Mouse (Mus musculus) neural tube, embryonic 15.5 days (tissue): Measurements from ENCODE around the gene Psmg1. TPM values are rescaled to one million over a fixed set of nuclear protein-coding genes. Genes with fewer than 3 reads are reported as not detected.
A peak's percentile ranks its signal among the peaks of the same experiment; 100 is the strongest.
"Not testable (repeated sequence)": the region's sequence is repeated elsewhere in the genome, so short reads cannot be mapped to it uniquely, and the experiment has no call there.

Experiments used
- ATAC-seq: fragments of 200-750 bp; cut with Nextera tagmentation; 2 replicates; pipeline ENCODE4 v1.8.0; 2017; ENCODE audit warnings: mild to moderate bottlenecking, moderate TSS enrichment, moderate library complexity; ENCODE audit not compliant: low FRiP score
- H3K27ac ChIP-seq: fragments of 300-500 bp; sonication (generic); replicated peaks from 2 replicates; pipeline ENCODE4 v1.5.1; 2015; ENCODE audit warnings: mild to moderate bottlenecking, inconsistent platforms
- H3K27me3 ChIP-seq: fragments of 300-500 bp; sonication (generic); replicated peaks from 2 replicates; pipeline ENCODE4 v1.6.1; 2015; ENCODE audit warnings: inconsistent platforms
- H3K36me3 ChIP-seq: fragments of 300-500 bp; sonication (generic); 2 replicates; pipeline ENCODE4 v1.6.1; 2015; ENCODE audit warnings: inconsistent platforms
- H3K4me1 ChIP-seq: fragments of 300-500 bp; sonication (generic); 2 replicates; pipeline ENCODE4 v1.6.1; 2015; ENCODE audit warnings: inconsistent platforms
- H3K4me2 ChIP-seq: fragments of 300-500 bp; sonication (generic); 2 replicates; pipeline ENCODE4 v1.6.1; 2015; ENCODE audit warnings: inconsistent platforms, mild to moderate bottlenecking, moderate library complexity
- H3K4me3 ChIP-seq: fragments of 300-500 bp; sonication (generic); replicated peaks from 2 replicates; pipeline ENCODE4 v1.5.1; 2015; ENCODE audit warnings: mild to moderate bottlenecking, inconsistent platforms
- H3K9ac ChIP-seq: fragments of 300-500 bp; sonication (generic); replicated peaks from 2 replicates; pipeline ENCODE4 v1.6.1; 2015; ENCODE audit warnings: mild to moderate bottlenecking, inconsistent platforms
- H3K9me3 ChIP-seq: fragments of 300-500 bp; sonication (generic); replicated peaks from 2 replicates; pipeline ENCODE4 v1.6.1; 2016; ENCODE audit warnings: inconsistent platforms
- WGBS: fragments of 180-500 bp; shearing (Covaris S2); methylation state at CpG from one replicate; pipeline ENCODE4 v1.1.7; 2015; ENCODE audit warnings: mixed read lengths; 5-methylcytosine and 5-hydroxymethylcytosine counted together
- polyA plus RNA-seq: library from polyadenylated mRNA; unstranded; fragments of >200 nt; fragmentation: Nextera tagmentation; extraction: Ambion mirVana; gene quantifications from 2 replicates; pipeline ENCODE4 v1.2.1, GENCODE M21; 2015

Gene Psmg1
- polyA plus RNA-seq, result 72.0 and 74.6 TPM in 2 replicates

DNA sequence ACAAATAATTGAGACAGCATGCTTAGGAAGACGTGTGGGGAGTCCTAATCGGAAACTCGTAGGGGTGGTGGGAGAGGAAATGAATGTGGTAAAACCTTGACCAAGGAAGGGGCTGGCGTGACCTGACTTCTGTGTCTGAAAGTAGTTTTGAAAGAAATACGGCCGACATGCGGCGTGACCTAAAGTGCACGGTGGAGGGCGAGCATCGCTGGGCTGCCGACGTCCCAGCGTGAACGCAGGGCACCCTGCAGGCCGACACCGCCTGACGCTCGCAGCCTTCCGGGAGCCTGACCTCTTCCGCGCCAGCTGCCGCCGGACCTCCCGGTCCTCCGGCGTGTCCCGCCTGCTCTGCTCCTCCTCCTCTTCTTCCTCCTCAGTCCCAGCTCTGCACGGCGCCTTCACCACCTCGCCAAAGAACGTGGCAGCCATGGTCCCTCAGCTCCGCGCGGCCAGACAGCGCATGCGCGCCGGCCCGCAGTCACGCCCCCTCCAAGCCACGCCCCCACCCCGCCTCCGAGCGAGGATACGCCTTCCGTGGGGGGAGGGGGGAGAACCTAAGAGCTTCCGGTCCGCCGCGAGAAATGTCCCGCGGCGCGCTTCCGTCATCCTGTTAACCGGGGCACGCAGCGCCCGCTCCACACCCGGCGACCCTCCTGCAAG, at the start of gene Psmg1:
Gene Psmg1, minus strand, starts transcription at position 499 of the 660 bp plus-strand sequence.
- under 1% methylated on average over 55 of the region's 62 CpGs for WGBS
- Histone ChIP-seq H3K27ac (peak within 1 kb of the TSS; percentile 90), H3K27me3 (no peaks in the 10 kb centered on the region), H3K36me3 (peaks cover 28% of the 10 kb centered on the region), H3K9ac (peak within 1 kb of the TSS; percentile 86), H3K9me3 (no peaks in the 10 kb centered on the region), H3K4me3 (peak within 1 kb of the TSS; percentile 89), H3K4me1 (peaks cover 13% of the 10 kb centered on the region), H3K4me2 (peak within 1 kb of the TSS; percentile 72)
- ATAC-seq, result peak; percentile 93

DNA sequence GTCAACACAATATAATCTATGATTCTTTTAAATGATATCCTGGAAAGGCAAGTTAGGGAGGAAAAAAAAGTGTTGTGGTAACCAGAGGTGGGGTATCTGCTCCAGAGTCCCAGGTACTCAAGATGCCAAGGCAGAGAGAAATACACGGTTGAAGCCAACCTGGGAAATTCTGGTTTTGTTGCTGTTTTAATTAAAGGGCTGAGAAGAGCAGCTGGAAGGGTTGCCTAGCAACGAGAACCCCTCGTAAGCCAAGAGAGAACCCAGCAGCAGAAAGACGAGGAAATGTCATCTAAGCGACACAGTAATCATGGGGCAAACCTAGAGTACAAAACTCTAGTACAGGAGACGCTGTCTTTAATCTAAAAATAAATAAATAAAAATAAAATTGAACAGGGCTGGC, 48.8 kb upstream of the Psmg1 start:
- no peak for ATAC-seq
- 42% methylated on average over 6 of the region's 6 CpGs for WGBS
- Histone ChIP-seq H3K36me3 (peaks cover 97% of the 10 kb centered on the region), H3K27me3 (no peaks in the 10 kb centered on the region), H3K4me2 (no peak overlapping the region), H3K27ac (no peak overlapping the region), H3K4me1 (no peaks in the 10 kb centered on the region), H3K9me3 (no peaks in the 10 kb centered on the region), H3K9ac (no peak overlapping the region), H3K4me3 (no peak overlapping the region)

DNA sequence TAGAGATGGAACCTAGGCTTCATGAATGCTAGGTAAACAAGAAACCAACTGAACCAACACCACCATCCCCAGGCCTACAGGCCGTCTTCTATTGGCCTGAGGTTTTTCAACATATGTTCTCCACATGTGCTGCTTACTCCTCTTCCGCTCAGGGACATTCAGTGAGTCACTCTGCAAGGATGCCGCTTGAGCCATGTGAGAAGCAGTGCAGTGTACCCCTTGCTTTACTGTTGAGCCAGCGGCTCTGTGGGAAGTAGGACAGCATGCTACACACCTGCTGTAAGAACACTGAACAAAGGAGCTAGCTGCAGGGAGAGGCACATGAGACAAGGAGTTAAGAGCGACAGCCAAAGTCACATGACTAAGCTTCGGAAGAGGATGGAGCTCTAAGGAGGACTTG, 43.7 kb upstream of the Psmg1 start:
- no peak overlapping the region for H3K27ac ChIP-seq
- H3K4me3 ChIP-seq, result no peak overlapping the region
- H3K27me3 ChIP-seq, result no peaks in the 10 kb centered on the region
- no peaks in the 10 kb centered on the region for H3K9me3 ChIP-seq
- no peak for ATAC-seq
- H3K4me1 ChIP-seq, result no peaks in the 10 kb centered on the region
- no peak overlapping the region for H3K4me2 ChIP-seq
- H3K9ac ChIP-seq, result no peak overlapping the region
- H3K36me3 ChIP-seq, result peaks cover 93% of the 10 kb centered on the region
- WGBS, result 88% methylated on average over 6 of the region's 6 CpGs

DNA sequence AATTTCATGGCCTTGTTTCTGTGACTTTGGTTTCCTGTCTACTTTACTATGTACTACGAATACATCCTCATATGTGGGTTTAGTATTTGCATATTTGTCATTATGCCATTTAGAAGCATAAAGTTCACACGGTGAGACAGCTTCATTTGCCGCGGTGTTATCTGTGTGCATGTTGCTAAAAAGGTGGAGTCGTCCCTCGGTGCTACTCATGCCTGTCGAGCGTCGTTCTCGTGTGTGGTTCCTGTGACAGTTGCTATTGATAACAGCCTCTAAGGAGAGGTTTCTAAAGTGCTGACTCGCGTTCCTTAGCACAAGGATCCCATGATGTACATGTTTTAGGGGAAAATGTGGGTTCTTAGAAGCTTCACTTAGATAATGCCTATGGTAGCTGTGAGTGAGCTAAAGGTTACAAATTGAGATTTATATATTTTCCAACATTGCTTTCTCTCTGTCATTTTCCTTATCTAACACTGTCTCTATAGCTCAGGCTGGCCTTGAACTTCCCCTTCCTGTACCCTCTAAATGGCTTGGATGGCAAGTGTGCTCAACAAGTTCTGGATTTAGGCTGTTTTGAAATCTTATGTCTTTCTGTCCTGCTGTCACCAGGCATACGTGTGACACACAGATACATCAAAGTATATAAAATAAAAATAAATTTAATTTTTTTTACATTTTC, 41.7 kb upstream of the Psmg1 start:
- Histone ChIP-seq H3K4me3 (no peak overlapping the region), H3K4me2 (no peak overlapping the region), H3K9ac (no peak overlapping the region), H3K9me3 (no peaks in the 10 kb centered on the region), H3K4me1 (no peaks in the 10 kb centered on the region), H3K27ac (no peak overlapping the region), H3K36me3 (peaks cover 95% of the 10 kb centered on the region), H3K27me3 (no peaks in the 10 kb centered on the region)
- WGBS, result 90% methylated on average over 13 of the region's 13 CpGs
- no peak for ATAC-seq

DNA sequence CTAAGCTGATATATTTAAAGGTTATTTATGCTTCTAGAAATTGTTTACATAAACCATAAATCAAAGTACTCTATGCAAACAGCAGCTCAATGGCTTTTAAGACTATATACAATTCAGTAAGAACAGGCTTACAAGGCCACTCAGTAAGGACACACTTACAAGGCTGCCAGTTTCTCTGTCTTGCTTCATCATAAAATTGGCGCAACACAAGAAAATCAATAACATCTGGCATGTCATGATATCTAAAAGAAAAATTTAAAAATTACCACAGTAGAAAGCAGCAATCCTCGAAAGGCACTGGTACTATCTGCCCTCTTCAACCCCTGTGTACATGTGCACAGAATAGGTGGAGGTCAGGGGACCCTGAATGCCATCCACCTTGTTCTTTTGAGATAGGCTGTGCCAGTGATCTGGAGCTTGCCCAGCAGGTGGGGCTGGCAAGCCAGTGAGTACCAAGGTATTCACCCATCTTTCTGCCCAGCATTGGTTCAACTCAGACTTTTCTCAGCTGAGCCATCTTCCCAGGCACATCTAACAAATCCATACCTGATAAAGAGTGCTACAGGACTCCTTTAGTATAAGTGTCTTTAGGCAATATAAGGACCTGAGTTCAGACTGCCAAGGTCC, 39.8 kb upstream of the Psmg1 start:
- Histone ChIP-seq H3K4me3 (no peak overlapping the region), H3K4me2 (no peak overlapping the region), H3K9ac (no peak overlapping the region), H3K9me3 (no peaks in the 10 kb centered on the region), H3K36me3 (peaks cover 93% of the 10 kb centered on the region), H3K27ac (no peak overlapping the region), H3K27me3 (no peaks in the 10 kb centered on the region), H3K4me1 (no peaks in the 10 kb centered on the region)
- WGBS, result 91% methylated on average over 2 of the region's 2 CpGs
- ATAC-seq, result no peak

DNA sequence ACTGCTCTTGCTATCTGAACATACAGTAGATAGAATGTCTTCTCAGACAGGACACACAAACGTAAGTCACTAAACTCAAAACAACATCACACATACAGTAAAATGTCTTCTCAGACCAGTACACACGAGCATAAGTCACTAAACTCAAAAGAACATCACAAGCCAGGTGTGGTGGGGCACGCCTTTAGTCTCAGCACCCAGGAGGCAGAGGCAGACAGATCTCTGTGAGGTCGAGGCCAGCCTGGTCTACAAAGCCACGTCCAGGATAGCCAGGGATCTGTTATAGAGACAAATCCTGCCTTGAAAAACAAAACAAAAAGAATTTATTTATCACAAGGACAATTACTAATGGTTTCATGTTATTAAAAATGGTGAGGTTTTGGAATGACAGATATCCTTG, 35.5 kb upstream of the Psmg1 start:
- 96% methylated on average over 5 of the region's 5 CpGs for WGBS
- no peaks in the 10 kb centered on the region for H3K27me3 ChIP-seq
- no peak for ATAC-seq
- H3K4me1 ChIP-seq, result no peaks in the 10 kb centered on the region
- H3K4me2 ChIP-seq, result no peak overlapping the region
- no peak overlapping the region for H3K4me3 ChIP-seq
- H3K9ac ChIP-seq, result no peak overlapping the region
- no peaks in the 10 kb centered on the region for H3K9me3 ChIP-seq
- H3K36me3 ChIP-seq, result peaks cover 82% of the 10 kb centered on the region
- H3K27ac ChIP-seq, result no peak overlapping the region

DNA sequence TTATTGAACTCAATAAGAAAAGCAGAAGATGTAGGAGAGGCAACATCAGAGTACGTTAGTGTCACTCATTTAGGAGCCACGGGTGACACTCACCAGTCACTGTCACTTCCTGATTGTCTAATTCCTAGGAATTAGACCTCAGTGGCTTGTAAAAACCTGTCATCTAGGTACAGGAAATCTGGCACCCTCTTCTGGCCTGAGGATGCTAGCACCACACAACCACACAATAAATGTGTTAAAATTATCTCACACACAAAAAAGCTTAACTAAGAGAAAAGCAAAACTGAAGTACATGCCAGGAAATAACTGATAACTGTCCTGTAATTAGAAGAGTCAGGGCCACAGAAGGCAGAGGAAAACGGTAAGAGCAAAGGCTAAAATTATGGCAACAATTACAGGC, 34.5 kb upstream of the Psmg1 start:
- no peak for ATAC-seq
- Histone ChIP-seq H3K36me3 (peaks cover 82% of the 10 kb centered on the region), H3K9me3 (no peaks in the 10 kb centered on the region), H3K9ac (no peak overlapping the region), H3K27ac (no peak overlapping the region), H3K4me1 (no peaks in the 10 kb centered on the region), H3K4me2 (no peak overlapping the region), H3K27me3 (no peaks in the 10 kb centered on the region), H3K4me3 (no peak overlapping the region)
- 82% methylated on average over 3 of the region's 3 CpGs for WGBS

DNA sequence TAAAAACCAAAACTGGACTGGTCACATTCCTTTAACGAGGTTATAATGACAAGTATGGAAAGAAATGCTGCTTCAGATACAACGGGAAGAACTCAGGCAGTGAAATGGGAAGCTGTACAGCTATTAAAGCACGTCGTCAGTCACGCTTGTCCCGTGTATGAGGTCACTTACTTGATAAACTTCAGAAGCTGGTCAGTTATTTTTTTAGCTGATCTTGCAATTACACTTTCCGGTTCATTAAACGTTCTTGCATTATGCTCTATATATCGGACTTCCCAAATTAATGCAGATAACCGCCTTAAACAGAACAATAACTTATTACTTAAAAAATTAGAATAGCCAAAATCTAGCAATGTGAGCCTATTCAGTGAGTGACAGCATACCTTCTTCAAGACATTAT, 30.3 kb upstream of the Psmg1 start:
- no peaks in the 10 kb centered on the region for H3K9me3 ChIP-seq
- H3K36me3 ChIP-seq, result peaks cover 77% of the 10 kb centered on the region
- H3K9ac ChIP-seq, result no peak overlapping the region
- H3K27ac ChIP-seq, result no peak overlapping the region
- no peak overlapping the region for H3K4me3 ChIP-seq
- ATAC-seq, result no peak
- H3K4me1 ChIP-seq, result no peaks in the 10 kb centered on the region
- WGBS, result 89% methylated on average over 10 of the region's 10 CpGs
- no peak overlapping the region for H3K4me2 ChIP-seq
- no peaks in the 10 kb centered on the region for H3K27me3 ChIP-seq

DNA sequence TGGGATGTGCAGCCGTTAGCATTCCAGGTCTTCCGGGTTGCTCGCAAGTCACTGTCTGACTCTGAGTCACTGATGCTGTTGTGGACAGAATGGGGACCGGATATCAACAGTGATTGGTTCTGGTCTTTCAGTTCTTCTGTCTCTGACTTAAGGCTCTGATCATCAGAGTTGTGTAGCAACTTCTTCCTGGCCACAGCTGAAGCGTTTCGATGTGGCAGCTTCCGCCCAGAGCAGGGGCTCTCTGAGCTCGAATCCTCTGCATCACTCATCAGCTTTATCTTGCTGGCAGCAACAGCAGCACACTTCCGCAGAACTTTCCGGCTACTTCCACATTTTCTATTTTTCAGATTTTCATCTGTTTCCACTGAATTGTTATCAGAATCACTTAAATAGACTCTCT, 18.4 kb upstream of the Psmg1 start:
- not testable (repeated sequence) for H3K9ac ChIP-seq, H3K4me2 ChIP-seq, ATAC-seq, H3K4me3 ChIP-seq, H3K9me3 ChIP-seq, H3K27me3 ChIP-seq, H3K27ac ChIP-seq, H3K4me1 ChIP-seq
- WGBS, result no CpG with 5 or more reads among the region's 10 CpGs
- peaks cover 17% of the 10 kb centered on the region for H3K36me3 ChIP-seq

DNA sequence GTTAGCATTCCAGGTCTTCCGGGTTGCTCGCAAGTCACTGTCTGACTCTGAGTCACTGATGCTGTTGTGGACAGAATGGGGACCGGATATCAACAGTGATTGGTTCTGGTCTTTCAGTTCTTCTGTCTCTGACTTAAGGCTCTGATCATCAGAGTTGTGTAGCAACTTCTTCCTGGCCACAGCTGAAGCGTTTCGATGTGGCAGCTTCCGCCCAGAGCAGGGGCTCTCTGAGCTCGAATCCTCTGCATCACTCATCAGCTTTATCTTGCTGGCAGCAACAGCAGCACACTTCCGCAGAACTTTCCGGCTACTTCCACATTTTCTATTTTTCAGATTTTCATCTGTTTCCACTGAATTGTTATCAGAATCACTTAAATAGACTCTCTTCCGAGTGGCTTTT, 13.5 kb upstream of the Psmg1 start:
- no CpG with 5 or more reads among the region's 10 CpGs for WGBS
- H3K9me3 ChIP-seq, H3K4me3 ChIP-seq, ATAC-seq, H3K4me2 ChIP-seq, H3K9ac ChIP-seq, H3K27ac ChIP-seq, H3K27me3 ChIP-seq, H3K4me1 ChIP-seq: not testable (repeated sequence)
- peaks cover 38% of the 10 kb centered on the region for H3K36me3 ChIP-seq

DNA sequence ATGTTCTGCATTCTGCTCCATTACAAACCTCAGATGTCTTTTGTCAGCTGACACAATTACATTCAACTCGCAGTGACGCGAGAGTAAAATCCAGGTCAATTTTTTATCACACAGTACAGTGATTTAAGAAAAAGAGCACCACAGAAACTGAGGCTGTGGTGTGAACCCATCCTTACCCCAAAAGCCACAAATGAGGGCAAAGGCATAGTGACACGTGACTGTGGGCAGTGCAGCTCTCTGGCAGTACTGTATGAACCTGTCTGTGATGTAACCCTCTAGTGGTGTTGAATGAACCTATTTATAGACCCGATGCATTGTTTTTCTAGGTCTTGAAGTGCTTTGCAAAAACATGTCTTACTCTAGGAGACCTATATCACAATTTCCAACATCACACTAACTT, 8.5 kb upstream of the Psmg1 start:
- Histone ChIP-seq H3K9me3 (no peaks in the 10 kb centered on the region), H3K36me3 (peaks cover 66% of the 10 kb centered on the region), H3K27me3 (no peaks in the 10 kb centered on the region), H3K27ac (no peak overlapping the region), H3K4me3 (no peak overlapping the region), H3K4me2 (no peak overlapping the region), H3K4me1 (no peaks in the 10 kb centered on the region), H3K9ac (no peak overlapping the region)
- ATAC-seq, result no peak
- WGBS, result 92% methylated on average over 5 of the region's 5 CpGs

DNA sequence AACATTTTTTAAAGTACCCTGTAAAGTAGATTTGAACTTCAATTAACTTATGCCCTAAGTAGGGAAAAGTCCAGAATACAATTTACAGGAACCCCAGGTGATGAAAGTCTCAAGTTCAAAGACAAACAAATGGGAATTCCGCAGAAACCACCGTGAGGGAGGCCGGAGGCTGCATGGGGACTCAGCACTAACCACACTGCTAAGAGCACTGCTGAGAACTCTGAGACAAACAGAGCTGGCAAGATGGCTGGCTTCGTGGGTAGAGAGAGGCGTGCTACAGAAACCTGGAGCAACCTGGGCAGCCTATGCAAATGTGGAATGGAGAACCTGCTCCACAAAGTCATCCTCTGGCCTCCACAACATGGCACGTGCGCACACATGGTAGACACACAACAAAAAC, 5.4 kb upstream of the Psmg1 start:
- no peak for ATAC-seq
- Histone ChIP-seq H3K4me3 (no peak overlapping the region), H3K9me3 (no peaks in the 10 kb centered on the region), H3K4me2 (no peak overlapping the region), H3K9ac (no peak overlapping the region), H3K27ac (no peak overlapping the region), H3K36me3 (peaks cover 52% of the 10 kb centered on the region), H3K27me3 (no peaks in the 10 kb centered on the region), H3K4me1 (peaks cover 8% of the 10 kb centered on the region)
- WGBS, result 88% methylated on average over 7 of the region's 7 CpGs
